Mouse (Mus musculus): ENCODE measurements around the gene Map4k3.

The Map4k3 gene

DNA sequence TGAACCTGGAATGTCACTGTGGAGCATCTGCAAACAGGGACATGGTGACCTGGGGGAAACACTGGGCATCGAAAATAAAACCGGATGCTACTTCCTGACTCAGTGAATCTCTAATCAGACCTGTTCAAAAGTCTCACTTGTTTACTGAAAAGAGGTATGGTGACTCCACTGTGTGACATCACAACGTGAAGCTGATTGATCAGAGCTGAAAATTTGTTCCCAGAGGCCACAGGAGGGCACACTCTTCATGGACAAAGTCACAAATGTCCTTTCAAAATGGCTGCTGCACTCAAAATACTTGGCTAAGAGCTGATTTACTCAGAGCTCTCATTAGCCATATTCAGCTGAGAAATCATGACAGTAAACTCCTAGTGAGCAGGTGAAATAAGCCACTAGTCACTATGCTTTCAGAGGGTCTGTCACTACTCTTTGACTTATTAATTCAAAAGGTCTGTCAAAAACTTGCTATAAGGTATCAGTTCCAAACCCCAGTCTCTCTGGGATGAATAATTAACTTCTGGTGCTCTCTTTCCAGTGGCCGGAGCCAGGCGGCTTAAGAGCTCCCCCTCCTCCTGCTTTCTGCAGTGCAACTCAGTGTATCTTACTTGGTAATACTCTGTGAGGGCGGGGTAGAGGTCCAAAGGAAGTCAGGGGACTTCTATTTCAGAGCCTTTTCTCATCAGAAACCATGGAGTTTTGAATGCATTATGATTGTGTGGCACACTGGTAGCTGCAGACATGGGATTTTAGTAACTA lies 44.3 kb downstream of the Map4k3 start:
- no peak for DNase-seq (ENCODE audit: low spot score)

GRCm38 (mm10) chr17:80683041-80683440 lies 45.2 kb downstream of the Map4k3 start:
- no peak for DNase-seq (ENCODE audit: low spot score)

DNA sequence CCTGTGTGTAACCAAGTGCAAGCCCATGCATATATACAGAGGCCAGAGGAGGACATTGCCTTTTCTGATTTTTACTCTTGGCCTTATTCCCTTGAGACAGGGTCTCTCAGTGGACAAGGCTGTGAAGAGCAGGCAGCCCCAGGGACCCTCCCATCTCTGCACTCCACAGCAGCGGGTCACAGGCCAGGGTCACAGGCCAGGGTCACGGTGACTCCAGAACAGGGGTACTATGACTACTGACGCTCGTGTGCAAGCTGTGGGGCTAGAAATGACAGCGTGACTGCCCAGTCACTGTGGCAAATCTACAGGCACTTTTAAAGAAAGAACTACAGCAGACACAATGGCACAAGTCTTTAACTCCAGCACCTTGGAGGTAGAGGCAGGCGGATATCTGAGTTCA lies 50.1 kb downstream of the Map4k3 start:
- no peak for DNase-seq (ENCODE audit: low spot score)

GRCm38 (mm10) chr17:80676859-80677535 lies 51.3 kb downstream of the Map4k3 start:
- no peak for DNase-seq (ENCODE audit: low spot score)

DNA sequence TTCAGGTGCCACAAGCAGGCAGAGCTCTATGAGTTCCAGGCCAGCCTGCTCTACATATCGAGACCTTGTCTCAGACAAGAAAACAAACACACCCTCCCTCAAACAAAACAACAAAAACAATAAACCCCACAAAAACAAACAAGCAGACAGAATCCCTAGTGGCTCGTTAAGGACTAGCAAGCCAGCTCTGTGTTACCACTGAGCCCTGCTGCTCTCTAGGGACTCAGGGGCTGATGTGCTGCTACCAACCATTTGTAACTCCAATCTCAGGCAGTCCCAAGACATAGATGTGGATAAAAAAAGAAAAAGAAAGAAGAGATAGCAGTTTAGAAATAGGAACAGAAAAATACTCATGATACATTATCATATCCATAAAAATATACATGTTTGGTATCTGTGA lies 52.1 kb downstream of the Map4k3 start:
- no peak for DNase-seq (ENCODE audit: low spot score)

DNA sequence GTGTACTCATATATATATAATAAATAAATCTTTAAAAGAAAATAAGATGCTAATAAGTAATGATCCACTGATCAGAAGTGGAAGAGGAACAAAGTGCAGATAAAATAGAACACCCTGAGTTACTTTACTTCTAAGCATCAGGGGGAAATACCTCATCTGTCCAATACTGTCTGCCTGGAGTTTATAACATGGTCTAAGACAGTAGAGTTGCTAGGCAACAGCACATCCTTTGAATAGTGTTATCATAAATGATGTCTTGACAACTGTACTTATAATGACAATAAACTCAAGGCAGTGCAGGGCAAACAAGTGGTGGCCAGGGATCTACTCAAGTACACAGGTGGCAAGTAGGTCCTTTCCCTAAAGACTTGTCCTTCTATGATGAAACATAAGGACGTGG lies 57.9 kb downstream of the Map4k3 start:
- no peak for DNase-seq (ENCODE audit: low spot score)

- DNase-seq (ENCODE audit: low spot score): no peak
Measured at GRCm38 (mm10) chr17:80663623-80664022, 64.7 kb downstream of the Map4k3 start.

GRCm38 (mm10) chr17:80662836-80663620 lies 65.3 kb downstream of the Map4k3 start:
- no peak for DNase-seq (ENCODE audit: low spot score)

GRCm38 (mm10) chr17:80661896-80662295 lies 66.4 kb downstream of the Map4k3 start:
- no peak for DNase-seq (ENCODE audit: low spot score)

- no peak for DNase-seq (ENCODE audit: low spot score)
Measured at GRCm38 (mm10) chr17:80660707-80661380, 67.4 kb downstream of the Map4k3 start.

- no peak for DNase-seq (ENCODE audit: low spot score)
Measured at GRCm38 (mm10) chr17:80660234-80660633, 68.1 kb downstream of the Map4k3 start.

- no peak for DNase-seq (ENCODE audit: low spot score)
Measured at GRCm38 (mm10) chr17:80659821-80660220, 68.5 kb downstream of the Map4k3 start.

DNA sequence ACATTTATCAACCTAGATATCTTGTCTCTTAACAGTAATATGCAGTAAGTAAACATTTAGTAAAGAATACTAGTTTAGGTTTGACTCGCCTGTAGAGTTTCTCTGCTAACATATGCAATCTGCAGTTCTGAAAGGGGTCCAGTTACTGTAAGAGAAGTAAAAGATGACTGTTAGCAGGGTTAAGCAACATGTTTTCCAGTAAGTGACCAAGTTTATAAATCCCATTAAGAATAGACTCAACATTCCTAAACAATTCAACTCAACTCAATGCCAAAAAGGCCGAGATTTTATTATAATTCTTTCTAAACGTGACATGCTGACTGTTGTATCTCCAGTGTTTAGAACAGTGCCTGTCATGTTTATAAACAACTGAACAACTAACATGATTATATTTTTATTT lies 74.0 kb downstream of the Map4k3 start:
- no peak for DNase-seq (ENCODE audit: low spot score)

- DNase-seq (ENCODE audit: low spot score): no peak
Measured at GRCm38 (mm10) chr17:80652740-80653139, 75.5 kb downstream of the Map4k3 start.

GRCm38 (mm10) chr17:80646843-80647242 lies 81.4 kb downstream of the Map4k3 start:
- no peak for DNase-seq (ENCODE audit: low spot score)

- no peak for DNase-seq (ENCODE audit: low spot score)
Measured at GRCm38 (mm10) chr17:80646131-80646530, 82.2 kb downstream of the Map4k3 start.

GRCm38 (mm10) chr17:80645694-80646034 lies 82.6 kb downstream of the Map4k3 start:
- no peak for DNase-seq (ENCODE audit: low spot score)

DNA sequence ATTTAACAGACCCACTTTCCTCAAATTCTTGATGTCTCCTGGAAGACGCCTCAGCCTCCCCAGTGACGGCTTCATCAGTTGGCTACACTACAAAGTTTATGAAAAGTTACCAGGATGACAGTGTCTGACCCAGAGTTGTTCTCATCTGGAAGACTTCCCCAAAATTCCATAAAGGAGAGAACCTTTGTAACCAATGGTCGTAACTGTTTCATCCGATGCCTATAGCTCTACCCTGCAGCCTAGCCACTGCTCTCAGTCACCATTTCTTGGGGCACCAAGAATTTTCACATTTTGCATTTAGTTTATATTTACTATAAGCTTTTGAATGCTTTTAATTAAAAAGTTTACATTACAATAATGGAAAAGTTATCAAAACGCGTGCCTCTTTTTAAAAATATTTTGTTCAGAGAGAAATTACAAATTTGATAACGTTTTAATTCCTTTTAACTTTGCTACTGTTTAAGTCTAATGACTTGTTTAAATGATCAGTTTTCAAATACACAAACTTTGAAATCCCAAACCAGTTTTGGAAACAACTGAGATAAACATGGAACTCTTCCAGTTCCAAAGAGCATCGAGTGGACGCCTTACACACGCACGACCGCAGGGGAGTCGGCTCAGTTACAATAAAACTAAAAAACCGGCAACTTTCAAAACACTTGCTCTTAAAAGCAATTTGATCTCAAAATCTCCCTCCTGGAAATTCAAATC lies 83.1 kb downstream of the Map4k3 start:
- no peak for DNase-seq (ENCODE audit: low spot score)

GRCm38 (mm10) chr17:80644567-80644966 lies 83.7 kb downstream of the Map4k3 start:
- DNase-seq (ENCODE audit: low spot score): no peak

DNA sequence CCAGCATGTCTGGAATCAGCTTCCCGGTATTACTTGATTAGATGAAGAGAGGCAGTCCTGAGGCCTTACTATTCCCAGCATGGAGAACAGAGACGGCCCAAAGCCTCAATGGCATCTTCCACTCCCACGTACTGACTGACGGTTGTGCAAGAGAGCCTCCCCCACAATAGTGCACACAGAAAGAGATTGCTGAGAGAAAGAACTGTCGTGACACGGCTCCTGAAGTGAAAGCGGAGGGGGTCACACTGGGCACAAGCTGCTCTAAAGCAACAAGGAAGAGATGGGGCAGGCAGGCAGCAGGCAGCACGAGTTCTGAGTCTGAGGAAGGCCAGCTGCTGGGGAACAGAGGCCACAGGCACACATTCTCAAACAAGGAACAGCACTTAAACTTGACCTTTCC lies 90.2 kb downstream of the Map4k3 start:
- no peak for DNase-seq (ENCODE audit: low spot score)

GRCm38 (mm10) chr17:80635794-80636193 lies 92.5 kb downstream of the Map4k3 start:
- no peak for DNase-seq (ENCODE audit: low spot score)

GRCm38 (mm10) chr17:80632846-80633245 lies 95.4 kb downstream of the Map4k3 start:
- DNase-seq (ENCODE audit: low spot score): no peak

All from layer of hippocampus, adult 9-10 months (tissue).